Mouse (Mus musculus) lung, postnatal 14 days (tissue): ENCODE results near the gene Nudt3.

Source experiments
- DNase-seq: peaks from one replicate; pipeline ENCODE4 v3.0.0; 2021

Nudt3 gene

GRCm38 (mm10) chr17:27634871-27635574 is 11.7 kb upstream of the Nudt3 start, which contains the start of gene RPS10-NUDT3:
Gene RPS10-NUDT3, minus strand, starts transcription at chr17:27635222.
- peak; percentile 89 for DNase-seq

- peak; percentile 90 for DNase-seq
Measured at GRCm38 (mm10) chr17:27629249-27630020, 6.1 kb upstream of the Nudt3 start.

- no peak for DNase-seq
Measured at GRCm38 (mm10) chr17:27628376-27628775, 5.1 kb upstream of the Nudt3 start.

- DNase-seq = no peak
Measured at GRCm38 (mm10) chr17:27627451-27627850, 4.2 kb upstream of the Nudt3 start.

- DNase-seq = no peak
Measured at GRCm38 (mm10) chr17:27626681-27627080, 3.4 kb upstream of the Nudt3 start.

GRCm38 (mm10) chr17:27625455-27626251 is 2.4 kb upstream of the Nudt3 start:
- DNase-seq = no peak

- peak; percentile 41 for DNase-seq
Measured at GRCm38 (mm10) chr17:27622611-27623359, 510 bp downstream of the Nudt3 start.

- no peak for DNase-seq
Measured at GRCm38 (mm10) chr17:27621705-27622531, 1.4 kb downstream of the Nudt3 start.

GRCm38 (mm10) chr17:27621161-27621560 is 2.1 kb downstream of the Nudt3 start:
- DNase-seq = no peak

GRCm38 (mm10) chr17:27615388-27615787 is 7.9 kb downstream of the Nudt3 start:
- DNase-seq = no peak

- DNase-seq = no peak
Measured at GRCm38 (mm10) chr17:27613016-27613415, 10.3 kb downstream of the Nudt3 start.

- DNase-seq = no peak
Measured at GRCm38 (mm10) chr17:27611994-27612393, 11.3 kb downstream of the Nudt3 start.

- DNase-seq = no peak
Measured at GRCm38 (mm10) chr17:27611519-27611884, 11.8 kb downstream of the Nudt3 start.

GRCm38 (mm10) chr17:27610679-27611518 is 12.4 kb downstream of the Nudt3 start:
- DNase-seq = no peak

GRCm38 (mm10) chr17:27609576-27609975 is 13.7 kb downstream of the Nudt3 start:
- no peak for DNase-seq

- DNase-seq = no peak
Measured at GRCm38 (mm10) chr17:27603522-27604234, 19.6 kb downstream of the Nudt3 start.

GRCm38 (mm10) chr17:27603036-27603435 is 20.3 kb downstream of the Nudt3 start:
- DNase-seq = no peak

GRCm38 (mm10) chr17:27600869-27601268 is 22.4 kb downstream of the Nudt3 start:
- DNase-seq = no peak

GRCm38 (mm10) chr17:27600286-27600685 is 23.0 kb downstream of the Nudt3 start:
- no peak for DNase-seq
